Mouse (Mus musculus): Measurements from ENCODE around the gene Smco1. TPM values are rescaled to one million over a fixed set of nuclear protein-coding genes. Genes with fewer than 3 reads are reported as not detected.
"Not testable (repeated sequence)": the region's sequence is repeated elsewhere in the genome, so short reads cannot be mapped to it uniquely, and the experiment has no call there.

Smco1 gene
- total RNA-seq, 1 experiment from 2014 or later = not detected

DNA sequence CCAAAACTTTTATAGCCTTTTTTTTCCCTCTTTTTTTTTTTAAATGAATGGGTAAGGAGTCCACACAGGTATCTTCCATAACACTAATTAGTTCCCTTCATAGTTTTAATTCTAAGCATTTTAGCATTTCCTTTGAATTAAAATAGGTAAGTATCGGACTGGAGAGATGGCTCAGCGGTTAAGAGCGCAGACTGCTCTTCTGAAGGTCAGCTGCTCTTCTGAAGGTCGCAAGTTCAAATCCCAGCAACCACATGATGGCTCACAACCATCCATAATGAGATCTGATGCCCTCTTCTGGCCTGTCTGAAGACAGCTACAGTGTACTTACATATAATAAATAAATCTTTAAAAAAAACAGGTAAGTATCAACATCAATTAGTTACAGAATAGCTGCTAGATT lies 28.3 kb downstream of the Smco1 start:
- not testable (repeated sequence) for ATAC-seq (replicated peaks; ENCODE audit: insufficient number of reproducible peaks, low FRiP score, low TSS enrichment, poor library complexity, severe bottlenecking)

DNA sequence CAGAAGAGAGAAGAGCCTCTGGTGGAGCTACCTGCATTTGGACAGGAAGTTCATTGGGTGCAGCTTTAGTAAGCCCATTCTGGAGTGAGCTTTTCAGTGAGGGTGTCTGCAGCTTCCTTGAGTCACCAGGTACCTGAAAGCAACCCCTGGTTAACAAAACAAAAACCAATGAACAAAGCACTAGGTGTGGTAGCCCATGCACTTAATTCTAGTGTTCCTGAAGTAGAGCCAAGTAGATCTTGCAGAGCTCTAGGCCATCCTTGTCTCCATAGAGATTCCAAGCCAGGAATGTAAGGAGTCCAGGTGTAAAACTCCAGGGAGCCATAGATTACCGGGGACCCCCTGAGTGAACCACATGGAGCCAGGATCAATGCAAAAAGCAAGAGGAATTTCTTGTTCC lies 31.8 kb downstream of the Smco1 start:
- ATAC-seq (replicated peaks; ENCODE audit: insufficient number of reproducible peaks, low FRiP score, low TSS enrichment, poor library complexity, severe bottlenecking) = no peak

DNA sequence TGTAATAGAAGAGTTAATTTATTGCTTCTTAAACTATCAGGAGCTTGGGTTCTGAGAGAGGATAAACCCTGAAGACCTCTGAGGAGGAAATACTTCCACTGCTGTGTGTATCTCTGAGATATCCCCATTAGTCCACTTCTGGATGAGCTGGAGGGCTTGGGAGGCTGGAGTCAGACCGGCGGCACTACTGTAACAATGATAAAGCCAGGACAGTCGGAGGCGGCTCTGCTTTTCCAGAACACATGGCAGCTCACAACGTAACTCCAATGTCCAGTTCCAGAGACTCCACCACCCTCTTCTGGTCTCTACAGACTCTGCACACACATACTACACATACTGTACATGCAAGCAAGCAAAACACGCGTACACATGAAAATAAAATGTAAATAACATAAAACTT lies 32.6 kb downstream of the Smco1 start:
- ATAC-seq (replicated peaks; ENCODE audit: insufficient number of reproducible peaks, low FRiP score, low TSS enrichment, poor library complexity, severe bottlenecking) = no peak

DNA sequence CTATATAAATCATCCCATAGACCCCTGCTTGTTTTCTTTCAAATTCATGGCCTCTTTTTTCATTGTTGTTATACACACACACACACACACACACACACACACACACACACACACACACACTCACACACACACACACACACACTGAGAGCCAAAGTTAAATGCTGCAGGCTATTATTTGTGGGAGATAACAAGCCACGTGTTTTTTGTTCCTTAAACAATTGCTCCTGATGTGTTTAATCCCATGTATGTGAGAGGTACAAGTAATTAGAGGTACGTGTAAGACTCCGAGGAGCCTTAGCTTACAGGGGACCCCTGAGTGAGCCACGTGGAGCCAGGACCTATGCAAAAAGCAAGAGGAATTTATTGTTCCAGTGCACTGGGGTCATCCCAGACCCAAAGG lies 40.7 kb downstream of the Smco1 start:
- no peak for ATAC-seq (replicated peaks; ENCODE audit: insufficient number of reproducible peaks, low FRiP score, low TSS enrichment, poor library complexity, severe bottlenecking)

DNA sequence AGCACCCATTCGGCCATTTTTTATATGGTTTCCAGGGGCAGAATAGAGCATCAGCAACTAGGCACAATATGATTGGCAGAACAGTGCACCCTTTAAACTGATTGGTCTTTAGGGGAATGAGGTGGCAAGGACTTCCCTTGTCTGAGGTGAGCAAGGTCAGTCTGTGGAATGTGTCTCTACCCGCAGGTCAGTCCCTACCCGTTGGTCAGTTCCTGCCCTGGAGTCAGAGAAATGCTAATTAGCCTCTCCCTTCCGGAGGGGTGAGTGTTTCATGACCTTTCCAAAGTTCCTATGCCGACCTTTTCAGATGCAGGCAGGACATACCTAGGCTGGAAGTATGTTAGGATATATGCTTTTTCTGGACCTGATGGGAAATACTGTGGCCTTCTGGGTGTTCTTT lies 41.1 kb downstream of the Smco1 start:
- no peak for ATAC-seq (replicated peaks; ENCODE audit: insufficient number of reproducible peaks, low FRiP score, low TSS enrichment, poor library complexity, severe bottlenecking)

DNA sequence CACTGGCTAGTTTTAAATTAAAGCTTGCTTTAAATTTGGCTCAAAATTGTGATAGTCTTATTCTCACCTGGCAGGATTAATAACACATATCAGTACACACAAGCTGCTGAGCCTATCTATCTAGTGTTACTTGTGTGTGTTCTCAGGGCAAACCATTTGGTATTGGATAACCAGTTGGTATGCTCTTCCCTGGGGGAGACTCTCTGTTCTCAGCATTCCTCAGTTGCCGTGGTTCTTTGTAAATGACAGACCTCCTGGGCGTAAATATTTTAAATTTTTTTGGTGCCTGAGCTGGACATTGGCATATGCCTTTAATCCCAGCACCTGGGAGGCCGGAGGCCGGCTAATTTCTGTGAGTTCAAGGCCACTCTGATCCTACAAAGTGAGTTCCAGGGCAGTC lies 41.6 kb downstream of the Smco1 start:
- no peak for ATAC-seq (replicated peaks; ENCODE audit: insufficient number of reproducible peaks, low FRiP score, low TSS enrichment, poor library complexity, severe bottlenecking)

DNA sequence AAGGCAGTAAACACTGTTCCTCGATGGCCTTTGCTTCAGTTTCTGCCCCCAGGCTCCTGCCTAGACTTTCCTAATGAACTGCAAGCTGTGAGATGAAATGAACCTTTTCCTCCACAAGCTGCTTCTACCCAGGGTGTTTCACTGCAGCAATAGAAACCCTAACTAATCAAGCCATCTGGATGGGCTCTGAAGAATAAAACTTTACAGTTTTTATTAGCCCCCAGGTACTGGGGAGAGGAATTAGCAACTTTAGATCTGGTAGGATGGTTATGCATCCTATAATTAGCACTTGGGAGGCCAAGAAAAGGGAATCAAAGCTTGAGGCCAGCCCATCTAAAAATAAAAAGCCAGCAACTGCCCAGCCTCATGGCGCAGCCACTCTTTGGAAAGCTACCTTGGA lies 45.3 kb downstream of the Smco1 start:
- ATAC-seq (replicated peaks; ENCODE audit: insufficient number of reproducible peaks, low FRiP score, low TSS enrichment, poor library complexity, severe bottlenecking) = no peak

DNA sequence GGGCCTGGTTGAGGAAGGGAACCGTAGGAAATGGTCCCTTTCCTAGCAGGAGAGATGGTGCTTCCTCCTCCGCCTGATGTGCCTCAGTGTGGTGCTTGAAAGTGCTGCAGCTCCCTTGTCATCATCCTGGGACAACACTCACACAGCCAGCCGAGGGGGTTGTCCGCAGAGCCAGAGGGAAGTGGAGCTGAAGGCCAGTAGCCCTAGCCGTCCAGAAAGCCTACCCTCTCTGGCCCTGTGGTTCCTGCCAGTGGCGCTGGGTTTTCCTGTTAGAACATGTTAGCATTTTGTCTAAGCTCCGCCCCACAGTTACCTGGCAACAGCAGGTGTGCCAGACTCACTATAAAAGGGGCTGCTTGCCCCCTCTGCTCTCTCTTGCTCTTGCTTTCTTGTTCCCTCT lies 52.7 kb downstream of the Smco1 start:
- no peak for ATAC-seq (replicated peaks; ENCODE audit: insufficient number of reproducible peaks, low FRiP score, low TSS enrichment, poor library complexity, severe bottlenecking)

Other genes with a start within 250 kb of the Smco1 start
- gene Pak2, start 192.1 kb upstream of the Smco1 start, total RNA-seq (2017) = 73.5 to 104 TPM (median 79.7 TPM) in 3 replicates
- gene Pigx, start 171.7 kb upstream of the Smco1 start, total RNA-seq (2017) = 47.5 to 86.8 TPM (median 70.6 TPM) in 3 replicates
- gene Cep19, start 171.7 kb upstream of the Smco1 start, total RNA-seq (2017) = 11.1 to 15.4 TPM (median 12.7 TPM) in 3 replicates
- gene Nrros, start 105.9 kb upstream of the Smco1 start, total RNA-seq (2017) = 151 to 182 TPM (median 158 TPM) in 3 replicates
- gene Bex6, start 91.6 kb upstream of the Smco1 start, total RNA-seq (2017) = 0.87 to 1.3 TPM in 2 of 3 replicates, not detected in the other
- 11.4 to 17.4 TPM (median 14.1 TPM) in 3 replicates for gene Fbxo45, start 24.3 kb upstream of the Smco1 start, total RNA-seq (2017)
- 12.4 to 18.3 TPM (median 15.3 TPM) in 3 replicates for gene Wdr53, start 24.2 kb upstream of the Smco1 start, total RNA-seq (2017)
- gene Rnf168, start 6.0 kb downstream of the Smco1 start, total RNA-seq (2017) = 25.0 to 33.0 TPM (median 27.0 TPM) in 3 replicates
- gene Ubxn7, start 60.8 kb downstream of the Smco1 start, total RNA-seq (2017) = 34.8 to 52.2 TPM (median 41.0 TPM) in 3 replicates
- not detected in 3 replicates for gene Tm4sf19, start 129.0 kb downstream of the Smco1 start, total RNA-seq (2017)
- 5.4 to 18.0 TPM (median 16.4 TPM) in 3 replicates for gene Tctex1d2, start 148.2 kb downstream of the Smco1 start, total RNA-seq (2017)
- 58.4 to 78.2 TPM (median 76.1 TPM) in 3 replicates for gene Pcyt1a, start 159.5 kb downstream of the Smco1 start, total RNA-seq (2017)
- gene Slc51a, start 216.4 kb downstream of the Smco1 start, total RNA-seq (2017) = 0.48 to 0.49 TPM in 2 of 3 replicates, not detected in the other
- gene Zdhhc19, start 224.8 kb downstream of the Smco1 start, total RNA-seq (2017) = not detected in 3 replicates